Mouse (Mus musculus) ZHBTc4 (cell line): ENCODE measurements around the gene Ttc28.
A peak's percentile ranks its signal among the peaks of the same experiment; 100 is the strongest.

Experiments
- DNase-seq: peaks from one replicate; pipeline ENCODE4 v3.0.0-alpha.2; 2011; ENCODE audit warnings: low read depth, low spot score

Gene Ttc28

DNA sequence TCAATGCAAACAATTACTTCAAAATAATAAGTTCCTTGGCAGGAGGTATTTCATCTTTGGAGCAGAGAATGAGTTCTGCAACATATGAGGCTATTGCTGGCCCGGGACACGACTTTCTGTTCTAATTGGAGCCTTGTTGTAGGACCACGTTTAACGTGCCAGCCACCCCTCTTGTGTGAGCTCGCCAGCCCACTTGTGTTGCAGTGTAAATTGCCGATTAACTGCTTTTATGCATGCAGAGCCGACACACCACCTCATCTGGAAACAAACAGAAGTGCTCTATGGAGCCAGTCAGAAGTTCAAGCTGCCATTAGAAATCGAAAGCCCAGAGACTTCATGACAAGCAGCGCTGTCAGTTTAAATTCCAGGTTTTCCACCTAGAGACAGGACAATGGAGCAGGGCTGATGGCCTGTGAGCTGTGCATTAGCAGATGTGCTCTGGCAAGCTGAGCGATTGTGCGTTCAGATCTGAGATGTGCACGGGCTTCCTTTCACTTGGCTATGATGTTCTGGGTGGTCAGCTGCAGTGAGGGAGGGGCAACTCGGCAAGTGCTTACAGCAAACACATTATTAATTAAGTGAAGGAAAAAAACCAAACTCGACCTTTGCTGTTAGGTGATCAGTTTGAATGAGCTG is 167.4 kb downstream of the Ttc28 start:
- no peak for DNase-seq

DNA sequence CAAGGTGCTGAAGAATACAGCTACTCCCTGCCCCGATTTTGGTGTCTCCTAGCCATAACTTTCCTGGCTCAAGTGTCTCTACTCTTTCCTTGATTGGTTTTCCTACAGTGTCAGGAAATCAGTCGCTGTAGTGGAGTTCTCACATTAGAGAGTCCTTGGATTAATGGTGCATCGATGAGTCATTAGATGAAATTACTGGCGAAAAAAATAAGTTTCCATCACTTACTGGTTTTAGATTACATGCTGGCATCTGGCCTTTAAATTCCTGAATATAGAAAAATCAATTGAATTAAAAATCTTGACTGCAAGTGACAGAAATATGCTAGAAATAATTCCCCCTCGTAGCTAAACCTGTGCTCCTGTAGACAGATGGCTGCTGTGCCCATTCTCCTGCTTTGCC is 168.4 kb downstream of the Ttc28 start:
- DNase-seq = no peak

- DNase-seq = no peak
Observed at GRCm38 (mm10) chr5:111049584-111049983, 170.0 kb downstream of the Ttc28 start.

- DNase-seq = peak; percentile 62
Observed at GRCm38 (mm10) chr5:111050135-111050534, 170.5 kb downstream of the Ttc28 start.

GRCm38 (mm10) chr5:111054380-111054779 is 174.8 kb downstream of the Ttc28 start:
- DNase-seq = no peak

- no peak for DNase-seq
Observed at GRCm38 (mm10) chr5:111054848-111055428, 175.3 kb downstream of the Ttc28 start.

DNA sequence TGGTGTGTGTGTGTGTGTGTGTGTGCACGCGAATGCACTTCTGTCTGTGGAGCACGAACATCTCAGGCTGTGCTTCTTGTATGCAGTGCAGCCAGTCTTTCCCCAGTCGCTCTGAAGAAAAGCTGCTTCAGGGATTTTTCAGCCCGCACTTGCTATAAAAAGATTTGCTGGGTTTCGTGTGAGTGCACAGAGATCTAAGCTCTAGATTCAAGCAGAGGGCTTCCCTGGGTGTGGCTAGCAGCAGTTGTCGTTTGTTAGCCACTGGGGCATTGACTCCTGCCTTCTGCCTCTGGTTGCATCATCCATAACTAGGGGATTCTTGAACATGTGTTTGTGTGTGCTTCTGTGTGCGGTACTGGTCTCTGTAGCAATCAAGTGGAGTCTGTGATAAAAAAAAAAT is 175.9 kb downstream of the Ttc28 start:
- DNase-seq = peak; percentile 30

- DNase-seq = no peak
Observed at GRCm38 (mm10) chr5:111057084-111057483, 177.5 kb downstream of the Ttc28 start.

DNA sequence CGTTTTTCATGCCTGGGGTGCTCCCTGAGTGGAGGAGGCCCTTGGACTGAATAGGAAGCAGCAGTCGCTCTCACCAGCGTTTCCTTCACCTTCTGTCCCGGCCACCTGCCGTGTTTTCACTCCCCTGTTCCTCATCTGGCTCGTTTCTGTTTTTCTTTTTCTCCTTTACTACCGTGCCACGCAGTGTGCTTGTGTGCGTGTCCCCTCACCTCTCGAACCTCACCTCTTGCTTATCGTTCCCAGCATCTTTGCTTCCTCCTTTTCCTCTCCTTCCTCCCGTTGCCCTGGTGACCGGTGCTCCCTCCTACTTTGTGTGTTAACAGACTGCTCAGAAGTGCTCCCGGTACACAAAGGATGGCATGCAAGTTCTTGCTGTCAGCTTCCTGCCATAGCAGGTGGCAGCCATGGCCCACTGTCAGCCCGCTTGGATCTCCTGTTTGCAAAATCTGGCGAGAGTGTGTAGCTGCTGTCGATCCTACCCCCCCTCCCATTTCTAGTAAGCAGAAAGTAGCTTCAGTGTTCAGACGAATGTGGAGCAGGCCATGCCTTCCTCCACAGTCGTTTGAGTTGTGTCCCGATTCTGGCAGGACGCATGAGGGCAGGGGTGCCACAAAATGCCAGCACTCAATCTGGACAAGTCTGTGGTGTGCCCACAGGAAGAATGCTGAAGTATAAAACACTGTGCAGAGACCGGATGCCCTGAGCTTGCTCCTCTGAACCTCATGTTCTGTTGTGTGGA is 179.0 kb downstream of the Ttc28 start:
- no peak for DNase-seq

DNA sequence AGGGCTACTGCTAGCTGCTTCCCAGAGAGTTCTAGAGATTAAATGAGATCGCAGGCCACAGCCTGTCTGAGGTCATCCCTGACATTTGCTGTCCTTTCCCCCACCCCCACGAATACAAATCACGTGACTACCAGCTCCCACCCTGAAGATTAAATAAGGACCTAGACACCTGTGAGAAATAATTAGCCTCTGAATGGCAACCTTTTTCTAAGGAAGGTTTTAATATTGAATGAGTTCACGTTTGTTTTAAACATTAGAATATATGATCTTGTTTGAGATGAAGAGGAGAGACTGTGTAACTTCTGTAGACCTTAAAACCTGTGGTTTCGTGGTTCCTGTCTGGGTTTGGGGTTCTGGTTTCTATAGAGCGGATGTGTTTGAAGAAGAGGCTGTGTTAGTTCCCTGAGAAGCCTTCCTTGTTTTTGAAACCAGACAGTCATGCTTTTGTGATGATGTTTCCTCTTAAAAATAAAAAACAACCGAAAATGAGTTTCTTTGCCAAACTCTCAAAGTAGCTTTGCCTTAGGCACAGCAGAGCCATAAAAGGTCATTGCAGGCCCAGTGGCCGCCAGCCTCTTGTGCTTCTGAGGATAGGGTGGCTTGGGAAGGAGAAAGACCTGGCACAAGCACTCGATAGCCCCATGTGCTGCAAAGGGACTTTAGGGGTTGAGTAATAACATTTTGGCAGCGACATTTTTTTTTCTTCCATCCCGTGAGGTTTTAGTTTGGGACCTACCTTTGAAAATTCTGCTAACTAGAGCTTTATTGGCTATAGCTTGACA is 179.7 kb downstream of the Ttc28 start:
- DNase-seq = no peak

DNA sequence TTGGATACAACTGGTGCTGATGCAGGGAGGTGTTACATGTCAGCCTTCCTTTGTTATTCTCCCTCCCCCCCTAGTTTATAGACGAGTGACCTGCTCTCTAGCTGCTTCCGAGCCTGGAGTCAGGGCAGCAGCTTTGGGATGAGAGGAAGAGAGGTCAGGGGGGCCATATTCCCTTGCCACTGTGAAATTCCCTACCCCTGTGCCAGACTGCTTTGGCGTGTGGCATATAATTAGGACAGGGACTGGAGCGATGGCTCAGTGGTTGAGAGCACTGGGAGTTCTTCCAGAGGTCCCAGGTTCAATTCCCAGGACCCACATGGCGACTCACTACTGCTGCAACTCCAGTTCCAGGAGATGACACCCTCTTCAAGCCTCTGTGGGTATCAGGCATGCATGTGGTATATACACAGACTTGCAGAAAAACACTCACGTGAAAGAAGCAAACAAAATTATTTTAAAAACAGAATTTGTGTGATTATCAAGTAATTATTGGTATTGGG is 180.7 kb downstream of the Ttc28 start:
- DNase-seq = no peak

- no peak for DNase-seq
Observed at GRCm38 (mm10) chr5:111063155-111063554, 183.6 kb downstream of the Ttc28 start.

- no peak for DNase-seq
Observed at GRCm38 (mm10) chr5:111063991-111064390, 184.4 kb downstream of the Ttc28 start.

DNA sequence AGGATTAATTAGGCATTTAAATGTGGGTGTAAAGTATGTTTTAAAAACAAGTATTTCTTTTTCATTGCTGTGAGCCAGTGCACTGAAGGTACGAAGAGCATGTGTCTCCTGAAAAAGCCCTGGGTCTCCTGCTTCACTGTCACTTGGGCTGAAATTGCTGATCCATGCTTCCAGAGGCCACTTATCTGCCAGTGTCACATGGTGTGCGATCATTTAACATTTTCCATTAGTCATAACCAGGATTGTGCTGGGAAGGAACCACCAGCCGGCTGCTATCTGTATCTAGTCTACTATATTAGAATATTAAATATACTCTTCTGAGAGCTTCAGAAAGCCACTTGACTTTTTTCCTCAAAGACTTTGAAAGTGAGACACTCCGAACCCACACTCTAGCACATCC is 186.2 kb downstream of the Ttc28 start:
- no peak for DNase-seq

GRCm38 (mm10) chr5:111069503-111069902 is 189.9 kb downstream of the Ttc28 start:
- DNase-seq = no peak

DNA sequence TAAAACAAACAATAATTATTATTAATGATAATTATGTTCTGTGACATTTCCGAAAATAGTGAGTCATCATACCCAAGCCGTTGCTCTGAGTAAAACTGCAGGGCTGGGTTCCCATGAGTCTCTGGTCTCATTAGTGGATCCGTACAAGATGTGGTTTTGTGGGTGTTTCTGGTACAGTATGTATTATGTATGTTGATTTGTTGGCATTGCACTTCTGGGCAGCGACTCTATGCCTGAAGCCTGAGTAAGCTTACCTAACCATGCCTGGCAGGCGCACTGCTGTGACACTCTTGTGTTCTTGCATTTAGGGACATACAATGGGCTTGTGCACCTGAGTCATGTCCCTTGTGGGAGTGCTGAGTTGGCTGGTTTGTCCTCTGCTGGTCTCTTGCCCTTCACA is 190.3 kb downstream of the Ttc28 start:
- no peak for DNase-seq

DNA sequence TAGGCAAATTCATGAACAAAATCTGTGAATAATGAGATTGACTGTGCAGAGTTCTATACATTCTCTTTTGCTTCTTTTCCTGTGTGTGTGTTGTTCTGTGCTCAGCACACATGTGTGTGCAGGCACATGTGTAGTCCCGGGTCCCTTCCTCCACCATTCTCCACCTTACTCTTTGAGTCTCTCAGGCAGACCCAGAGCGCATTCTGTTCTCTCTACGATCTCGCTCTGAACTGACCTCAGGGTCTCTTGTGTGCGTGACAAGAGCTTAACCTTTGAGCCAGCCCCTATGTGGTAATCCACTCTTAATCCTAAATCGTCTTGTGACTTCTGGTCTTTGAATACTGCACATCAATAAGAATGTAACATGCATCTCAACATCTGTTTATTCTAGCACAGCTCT is 190.8 kb downstream of the Ttc28 start:
- DNase-seq = no peak

DNA sequence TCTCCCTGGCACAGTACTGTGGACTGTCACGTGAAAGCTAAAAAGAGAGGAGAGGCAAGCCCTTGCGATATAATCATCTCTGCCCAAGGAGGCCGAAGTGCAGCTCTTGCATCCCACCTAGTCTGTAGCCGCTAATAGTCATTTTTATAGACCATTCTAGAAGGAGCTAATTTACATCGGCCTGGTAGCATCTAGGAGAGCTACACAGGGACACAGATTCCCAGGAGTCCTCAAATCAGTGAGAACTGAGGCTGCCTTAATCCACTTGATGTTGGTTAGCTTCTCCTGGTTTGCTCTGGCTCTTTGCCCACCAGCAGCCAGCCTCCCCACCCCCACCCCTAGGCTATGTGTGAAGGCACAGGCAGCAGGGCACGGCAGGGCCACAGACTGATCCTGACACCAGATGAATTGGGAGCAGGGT is 193.7 kb downstream of the Ttc28 start:
- DNase-seq = no peak

- DNase-seq = no peak
Observed at GRCm38 (mm10) chr5:111074050-111074449, 194.4 kb downstream of the Ttc28 start.

DNA sequence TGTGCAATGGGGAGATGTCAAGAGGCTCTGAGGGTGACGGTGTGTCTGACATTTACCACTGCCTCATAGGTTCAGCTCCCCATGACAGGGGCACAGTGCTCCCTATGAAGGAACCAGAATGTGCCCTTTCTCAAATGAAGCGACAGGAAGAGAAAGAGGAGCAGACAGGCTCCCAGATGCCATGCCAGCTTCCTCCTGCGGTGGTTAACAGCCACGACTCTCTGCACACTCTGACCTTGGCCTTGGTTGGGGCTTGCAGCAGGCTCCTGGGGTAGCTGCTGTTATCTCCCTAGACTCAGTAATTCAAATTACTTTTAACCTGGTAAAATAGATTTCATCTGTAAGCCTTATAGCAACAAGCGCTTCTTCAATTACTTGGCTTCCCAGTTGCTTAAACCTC is 196.2 kb downstream of the Ttc28 start:
- no peak for DNase-seq

DNA sequence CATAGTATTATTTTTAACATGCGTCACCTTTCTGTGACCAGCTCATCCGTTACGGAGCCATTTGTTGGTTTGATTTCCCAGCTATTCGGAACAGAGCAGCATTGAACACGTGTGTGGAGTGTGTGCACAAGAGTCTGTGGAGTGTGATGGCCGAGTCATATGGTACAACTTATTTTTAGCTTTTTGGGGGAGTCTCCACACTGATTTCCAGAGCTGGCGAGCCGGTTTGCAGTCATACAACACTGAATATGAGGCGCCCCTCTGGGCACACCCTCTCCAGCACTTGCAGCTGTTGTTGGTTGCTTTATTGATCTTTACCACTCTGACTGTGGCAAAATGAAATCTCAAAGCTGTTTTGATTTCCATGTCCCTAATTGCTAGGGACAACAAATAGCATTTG is 197.7 kb downstream of the Ttc28 start:
- no peak for DNase-seq

GRCm38 (mm10) chr5:111080601-111081000 is 201.0 kb downstream of the Ttc28 start:
- DNase-seq = no peak
